Mouse (Mus musculus) c-Kit-negative CD71-positive TER-119-positive erythroid progenitor cells, embryonic 14.5 days (primary cell): Measurements from ENCODE around the gene S1pr3.

Source experiments
- DNase-seq: peaks from one replicate; pipeline ENCODE4 v3.0.0-alpha.2; 2013; ENCODE audit warnings: low read depth, low spot score

S1pr3 gene

GRCm38 (mm10) chr13:51405731-51406320 is 2.6 kb upstream of the S1pr3 start:
- no peak for DNase-seq

- no peak for DNase-seq
Observed at GRCm38 (mm10) chr13:51407541-51408217, 760 bp upstream of the S1pr3 start.

- no peak for DNase-seq
Observed at GRCm38 (mm10) chr13:51409936-51410481, 1.6 kb downstream of the S1pr3 start.

GRCm38 (mm10) chr13:51411243-51411642 is 2.8 kb downstream of the S1pr3 start:
- no peak for DNase-seq

GRCm38 (mm10) chr13:51411696-51412430 is 3.4 kb downstream of the S1pr3 start:
- no peak for DNase-seq

GRCm38 (mm10) chr13:51413461-51413860 is 5.0 kb downstream of the S1pr3 start:
- no peak for DNase-seq

GRCm38 (mm10) chr13:51416727-51417126 is 8.3 kb downstream of the S1pr3 start:
- DNase-seq, result no peak

GRCm38 (mm10) chr13:51417796-51418195 is 9.4 kb downstream of the S1pr3 start:
- DNase-seq, result no peak

GRCm38 (mm10) chr13:51418268-51418941 is 10.0 kb downstream of the S1pr3 start:
- DNase-seq, result peak; percentile 17

- DNase-seq, result no peak
Observed at GRCm38 (mm10) chr13:51418942-51419451, 10.6 kb downstream of the S1pr3 start.

GRCm38 (mm10) chr13:51419501-51419900 is 11.1 kb downstream of the S1pr3 start:
- DNase-seq, result no peak

GRCm38 (mm10) chr13:51420861-51421260 is 12.4 kb downstream of the S1pr3 start:
- DNase-seq, result no peak

- no peak for DNase-seq
Observed at GRCm38 (mm10) chr13:51423647-51424046, 15.2 kb downstream of the S1pr3 start.

- no peak for DNase-seq
Observed at GRCm38 (mm10) chr13:51424647-51425046, 16.2 kb downstream of the S1pr3 start.

- DNase-seq, result no peak
Observed at GRCm38 (mm10) chr13:51425662-51426443, 17.4 kb downstream of the S1pr3 start.

GRCm38 (mm10) chr13:51433371-51433770 is 24.9 kb downstream of the S1pr3 start:
- DNase-seq, result no peak

GRCm38 (mm10) chr13:51434460-51434859 is 26.0 kb downstream of the S1pr3 start:
- DNase-seq, result no peak

GRCm38 (mm10) chr13:51435146-51435545 is 26.7 kb downstream of the S1pr3 start:
- DNase-seq, result no peak

- DNase-seq, result no peak
Observed at GRCm38 (mm10) chr13:51437105-51438085, 29.0 kb downstream of the S1pr3 start.

- DNase-seq, result no peak
Observed at GRCm38 (mm10) chr13:51442922-51443321, 34.5 kb downstream of the S1pr3 start.
